Mouse (Mus musculus): ENCODE results near the gene Mtfp1. TPM values are rescaled to one million over a fixed set of nuclear protein-coding genes. Genes with fewer than 3 reads are reported as not detected.
A peak's percentile ranks its signal among the peaks of the same experiment; 100 is the strongest.
"Not testable (repeated sequence)": the region's sequence is repeated elsewhere in the genome, so short reads cannot be mapped to it uniquely, and the experiment has no call there.

The Mtfp1 gene
- polyA plus RNA-seq, 1 experiment from 2014 or later: 8.7 TPM

- Histone ChIP-seq H3K36me3 (peaks cover 4% of the 10 kb centered on the region; the same call in 1 of the 2 replicates), H3K27me3 (ENCODE audit: insufficient read depth, poor library complexity, severe bottlenecking) (peaks cover 10% of the 10 kb centered on the region), H3K4me3 (no peak overlapping the region), H3K4me1 (replicated peaks) (peaks cover 6% of the 10 kb centered on the region; the same call in 1 of the 2 replicates), H3K9me3 (no peaks in the 10 kb centered on the region), H3K27ac (no peak overlapping the region)
- DNase-seq (ENCODE audit: low spot score): no peak
- 88% methylated on average over 4 of the region's 4 CpGs for WGBS
Observed at GRCm38 (mm10) chr11:4112033-4112432, 16.8 kb upstream of the Mtfp1 start.

GRCm38 (mm10) chr11:4108691-4109090 lies 13.4 kb upstream of the Mtfp1 start:
- no peak for DNase-seq (ENCODE audit: low spot score)
- Histone ChIP-seq H3K9me3 (no peaks in the 10 kb centered on the region), H3K4me1 (replicated peaks) (no peaks in the 10 kb centered on the region), H3K4me3 (no peak overlapping the region), H3K36me3 (peaks cover 5% of the 10 kb centered on the region; the same call in 1 of the 2 replicates), H3K27ac (no peak overlapping the region), H3K27me3 (ENCODE audit: insufficient read depth, poor library complexity, severe bottlenecking) (no peaks in the 10 kb centered on the region)
- 79% methylated on average over 7 of the region's 7 CpGs for WGBS

DNA sequence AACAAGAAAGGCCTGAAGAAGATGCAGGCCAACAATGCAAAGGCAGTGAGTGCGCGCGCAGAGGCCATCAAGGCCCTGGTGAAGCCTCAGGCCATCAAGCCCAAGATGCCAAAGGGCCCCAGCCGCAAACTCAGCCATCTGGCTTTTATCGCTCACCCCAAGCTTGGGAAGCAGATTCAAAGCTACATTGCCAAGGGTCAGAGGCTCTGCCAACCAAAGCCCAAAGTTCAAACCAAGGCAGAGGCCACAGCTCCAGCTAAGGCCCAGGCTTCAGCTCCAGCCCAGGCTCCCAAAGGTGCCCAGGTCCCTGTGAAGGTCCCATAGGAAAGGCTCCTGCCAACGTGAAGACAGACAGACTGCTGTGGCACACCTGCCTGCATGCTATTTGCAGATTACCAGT lies 12.7 kb upstream of the Mtfp1 start:
- not testable (repeated sequence) for H3K27me3 ChIP-seq (ENCODE audit: insufficient read depth, poor library complexity, severe bottlenecking); H3K4me1 ChIP-seq (replicated peaks); H3K36me3 ChIP-seq; DNase-seq (ENCODE audit: low spot score); H3K4me3 ChIP-seq; H3K27ac ChIP-seq; H3K9me3 ChIP-seq
- 96% methylated on average over 6 of the region's 6 CpGs for WGBS

DNA sequence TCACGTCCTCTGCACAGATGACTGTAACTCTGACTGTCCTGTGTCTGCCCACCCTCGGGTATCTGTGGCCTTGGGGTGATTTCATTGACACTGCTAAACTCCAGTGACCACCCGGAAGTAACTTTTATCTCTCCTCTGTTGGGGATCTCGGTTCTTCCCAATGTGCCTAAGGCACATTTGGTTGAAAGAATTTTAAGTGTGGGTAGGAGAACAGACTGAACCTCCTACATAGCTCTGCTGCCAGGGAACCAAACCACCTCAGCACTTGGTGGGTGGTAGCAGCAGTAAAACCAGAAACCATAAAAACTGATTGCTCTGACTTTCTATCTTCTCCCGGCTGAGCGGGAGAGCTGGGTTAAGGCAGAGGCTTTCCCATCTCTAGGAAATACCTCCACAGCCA lies 10.2 kb upstream of the Mtfp1 start:
- WGBS: 82% methylated on average over 6 of the region's 6 CpGs
- no peaks in the 10 kb centered on the region for H3K9me3 ChIP-seq
- no peaks in the 10 kb centered on the region for H3K4me1 ChIP-seq (replicated peaks)
- H3K27ac ChIP-seq: no peak overlapping the region
- peaks cover 5% of the 10 kb centered on the region; the same call in 1 of the 2 replicates for H3K36me3 ChIP-seq
- no peak for DNase-seq (ENCODE audit: low spot score)
- H3K27me3 ChIP-seq (ENCODE audit: insufficient read depth, poor library complexity, severe bottlenecking): no peaks in the 10 kb centered on the region
- H3K4me3 ChIP-seq: no peak overlapping the region

GRCm38 (mm10) chr11:4104989-4105388 lies 9.7 kb upstream of the Mtfp1 start:
- no peak overlapping the region for H3K27ac ChIP-seq
- H3K4me1 ChIP-seq (replicated peaks): no peaks in the 10 kb centered on the region
- H3K36me3 ChIP-seq: peaks cover 5% of the 10 kb centered on the region; the same call in 1 of the 2 replicates
- no peaks in the 10 kb centered on the region for H3K9me3 ChIP-seq
- H3K4me3 ChIP-seq: no peak overlapping the region
- 88% methylated on average over 5 of the region's 5 CpGs for WGBS
- no peaks in the 10 kb centered on the region for H3K27me3 ChIP-seq (ENCODE audit: insufficient read depth, poor library complexity, severe bottlenecking)
- DNase-seq (ENCODE audit: low spot score): no peak

- Histone ChIP-seq H3K9me3 (no peaks in the 10 kb centered on the region), H3K27ac (no peak overlapping the region), H3K27me3 (ENCODE audit: insufficient read depth, poor library complexity, severe bottlenecking) (no peaks in the 10 kb centered on the region), H3K4me3 (no peak overlapping the region), H3K36me3 (peaks cover 5% of the 10 kb centered on the region; the same call in 1 of the 2 replicates), H3K4me1 (replicated peaks) (no peaks in the 10 kb centered on the region)
- no peak for DNase-seq (ENCODE audit: low spot score)
- 84% methylated on average over 14 of the region's 14 CpGs for WGBS
Observed at GRCm38 (mm10) chr11:4103522-4103921, 8.3 kb upstream of the Mtfp1 start.

DNA sequence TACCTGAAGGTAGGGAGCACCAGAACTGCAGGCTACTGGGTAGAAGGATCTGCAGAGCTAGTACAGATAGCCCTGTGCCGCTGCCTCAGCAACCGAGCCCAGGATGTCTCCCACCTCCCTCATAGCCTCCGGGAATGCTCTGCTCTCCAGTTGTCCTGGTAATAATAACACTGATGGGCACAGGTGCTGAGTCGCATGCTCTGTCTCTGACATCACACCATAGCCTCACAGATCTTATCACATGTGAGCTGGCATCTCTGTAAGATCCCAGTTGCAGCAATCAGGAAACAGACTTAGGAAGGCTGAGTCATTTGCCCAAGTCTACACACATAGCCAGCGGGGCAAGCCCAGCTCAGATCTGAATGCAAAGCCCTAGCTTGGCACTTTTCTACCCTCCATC lies 6.6 kb upstream of the Mtfp1 start:
- Histone ChIP-seq H3K27ac (no peak overlapping the region), H3K27me3 (ENCODE audit: insufficient read depth, poor library complexity, severe bottlenecking) (no peaks in the 10 kb centered on the region), H3K4me1 (replicated peaks) (peaks cover 8% of the 10 kb centered on the region), H3K36me3 (no peaks in the 10 kb centered on the region), H3K4me3 (no peak overlapping the region), H3K9me3 (no peaks in the 10 kb centered on the region)
- DNase-seq (ENCODE audit: low spot score): no peak
- WGBS: 87% methylated on average over 5 of the region's 5 CpGs

DNA sequence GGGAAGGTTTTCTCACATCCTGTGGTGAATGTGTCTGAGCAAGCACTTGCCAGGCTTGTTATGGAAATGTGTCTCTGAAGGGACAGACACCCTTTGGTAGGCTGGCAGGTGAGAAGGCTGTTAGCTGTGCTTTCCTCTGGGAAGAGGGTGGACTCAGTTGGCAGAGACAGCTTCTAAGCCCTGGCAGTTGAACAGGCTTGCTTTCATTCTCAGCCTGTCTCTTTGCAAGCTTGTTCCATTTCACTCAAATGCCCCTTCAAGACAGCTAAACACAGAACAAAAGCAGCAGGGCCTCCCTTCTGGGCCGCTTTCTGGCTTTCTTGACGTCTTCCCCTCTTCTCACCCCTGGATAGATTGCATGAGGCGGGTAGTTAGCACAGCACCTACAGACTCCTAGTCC lies 4.2 kb upstream of the Mtfp1 start:
- no peak for DNase-seq (ENCODE audit: low spot score)
- H3K4me3 ChIP-seq: no peak overlapping the region
- H3K9me3 ChIP-seq: no peaks in the 10 kb centered on the region
- no peak overlapping the region for H3K27ac ChIP-seq
- H3K4me1 ChIP-seq (replicated peaks): peaks cover 27% of the 10 kb centered on the region
- no peaks in the 10 kb centered on the region for H3K36me3 ChIP-seq
- no peaks in the 10 kb centered on the region for H3K27me3 ChIP-seq (ENCODE audit: insufficient read depth, poor library complexity, severe bottlenecking)
- 71% methylated on average over 3 of the region's 3 CpGs for WGBS

GRCm38 (mm10) chr11:4098816-4099215 lies 3.6 kb upstream of the Mtfp1 start:
- Histone ChIP-seq H3K27me3 (ENCODE audit: insufficient read depth, poor library complexity, severe bottlenecking) (no peaks in the 10 kb centered on the region), H3K36me3 (no peaks in the 10 kb centered on the region), H3K9me3 (no peaks in the 10 kb centered on the region), H3K4me3 (no peak overlapping the region), H3K4me1 (replicated peaks) (peaks cover 34% of the 10 kb centered on the region), H3K27ac (no peak overlapping the region)
- WGBS: 76% methylated on average over 7 of the region's 7 CpGs
- DNase-seq (ENCODE audit: low spot score): no peak

DNA sequence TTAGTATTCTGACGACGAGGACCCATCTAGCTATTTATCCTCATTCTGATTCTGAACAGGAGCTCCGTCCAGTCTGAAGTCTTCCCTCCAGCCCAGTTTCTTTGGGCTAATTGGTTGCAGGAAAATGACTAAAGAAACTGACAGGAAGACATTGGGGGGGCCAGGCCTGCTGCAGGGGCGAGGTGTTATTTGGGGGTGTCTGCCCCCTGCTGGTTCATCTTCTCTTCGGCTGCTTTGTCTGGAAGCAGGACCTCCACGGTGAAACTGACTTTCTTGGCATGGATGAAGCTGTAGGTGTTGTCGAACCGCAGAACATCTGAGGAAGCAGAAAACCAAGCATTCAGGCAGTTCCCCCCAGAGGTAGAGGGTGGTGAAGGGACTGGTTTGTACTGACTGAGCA lies 2.9 kb upstream of the Mtfp1 start:
- H3K27ac ChIP-seq: no peak overlapping the region
- peaks cover 35% of the 10 kb centered on the region for H3K4me1 ChIP-seq (replicated peaks)
- H3K9me3 ChIP-seq: no peaks in the 10 kb centered on the region
- H3K36me3 ChIP-seq: peaks cover 6% of the 10 kb centered on the region; the same call in 1 of the 2 replicates
- WGBS: 70% methylated on average over 8 of the region's 8 CpGs
- no peak overlapping the region for H3K4me3 ChIP-seq
- no peaks in the 10 kb centered on the region for H3K27me3 ChIP-seq (ENCODE audit: insufficient read depth, poor library complexity, severe bottlenecking)
- DNase-seq (ENCODE audit: low spot score): no peak

GRCm38 (mm10) chr11:4097091-4097621 lies 1.9 kb upstream of the Mtfp1 start:
- Histone ChIP-seq H3K4me1 (replicated peaks) (peaks cover 35% of the 10 kb centered on the region), H3K36me3 (peaks cover 11% of the 10 kb centered on the region; the same call in 1 of the 2 replicates), H3K9me3 (no peaks in the 10 kb centered on the region), H3K27ac (peak overlapping the region; percentile 94), H3K27me3 (ENCODE audit: insufficient read depth, poor library complexity, severe bottlenecking) (no peaks in the 10 kb centered on the region), H3K4me3 (peak overlapping the region; percentile 70)
- no peak for DNase-seq (ENCODE audit: low spot score)
- 33% methylated on average over 10 of the region's 10 CpGs for WGBS

DNA sequence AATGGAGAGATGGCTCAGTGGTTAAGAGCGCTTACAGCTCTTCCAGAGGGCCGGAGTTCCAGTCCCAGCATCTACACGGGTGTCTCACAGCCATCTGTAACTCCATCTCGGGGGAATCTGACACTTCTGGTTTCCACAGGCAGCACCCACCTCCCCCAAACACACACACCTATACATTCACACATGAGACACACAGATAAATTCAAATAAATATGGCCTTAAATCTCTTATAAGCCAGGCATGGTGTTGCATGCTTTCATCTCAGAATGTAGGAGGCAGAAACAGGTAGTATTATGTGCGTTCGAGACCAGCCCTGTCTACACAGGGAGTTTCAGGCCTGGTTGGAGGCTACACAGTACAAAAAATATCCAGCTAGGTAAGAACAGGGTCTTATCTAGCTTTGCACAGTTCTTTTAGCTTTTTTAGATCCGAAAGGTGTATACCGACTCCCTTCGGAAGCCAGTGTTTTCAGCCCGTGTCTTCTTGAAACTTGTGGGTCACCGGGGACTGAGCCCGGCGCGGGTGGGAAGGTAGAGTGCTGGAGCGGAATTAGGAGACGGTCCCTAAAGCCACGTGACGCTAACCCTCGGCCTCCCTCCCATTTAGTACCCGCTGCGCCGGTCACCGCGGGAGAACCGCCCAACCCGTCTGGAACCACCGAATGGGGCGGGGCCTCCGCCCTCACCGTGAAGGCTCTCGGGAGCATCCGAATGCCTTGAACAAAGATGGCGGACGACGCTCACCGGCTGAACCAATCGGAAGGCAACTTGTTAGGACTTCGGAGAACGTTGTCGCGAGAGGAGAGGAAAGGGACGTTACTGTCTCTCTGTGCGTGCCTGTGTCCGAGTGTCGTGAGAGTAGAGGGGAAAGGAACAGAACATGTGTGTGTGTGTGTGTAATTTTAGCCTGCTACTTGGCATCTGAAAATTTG lies 1.1 kb upstream of the Mtfp1 start:
- Histone ChIP-seq H3K27me3 (ENCODE audit: insufficient read depth, poor library complexity, severe bottlenecking) (no peaks in the 10 kb centered on the region), H3K27ac (peak overlapping the region; percentile 94), H3K4me3 (peak overlapping the region; percentile 70), H3K4me1 (replicated peaks) (peaks cover 35% of the 10 kb centered on the region), H3K36me3 (peaks cover 20% of the 10 kb centered on the region), H3K9me3 (no peaks in the 10 kb centered on the region)
- WGBS: 3% methylated on average over 45 of the region's 45 CpGs
- DNase-seq (ENCODE audit: low spot score): peak; percentile 98
